Mouse (Mus musculus) ES-E14 (cell line): ENCODE data around the gene Hydin. TPM values are rescaled to one million over a fixed set of nuclear protein-coding genes. Genes with fewer than 3 reads are reported as not detected.
"Not testable (repeated sequence)": the region's sequence is repeated elsewhere in the genome, so short reads cannot be mapped to it uniquely, and the experiment has no call there.

ENCODE experiments used
- DNase-seq: peaks from one replicate; pipeline ENCODE4 v3.0.0-alpha.2; 2013; ENCODE audit warnings: low read depth, low spot score
- H3K27ac ChIP-seq: 2 replicates; pipeline ENCODE4 v1.5.1; 2012; ENCODE audit warnings: low read depth, mild to moderate bottlenecking, low read length, moderate library complexity, mixed read lengths; ENCODE audit not compliant: poor library complexity, insufficient read depth, severe bottlenecking
- H3K36me3 ChIP-seq: 2 replicates; pipeline ENCODE4 v1.6.1; 2012; ENCODE audit warnings: mild to moderate bottlenecking, low read length, moderate library complexity, mixed read lengths; ENCODE audit not compliant: control insufficient read depth, poor library complexity, insufficient read depth, severe bottlenecking
- H3K4me1 ChIP-seq, 2 experiments: fragments of 150-350 bp in 1 of 2; sonication (generic) in 1 of 2; 2 replicates each; pipeline ENCODE4 v1.6.1; 2012; ENCODE audit warnings: low read length in 2 of 2, mild to moderate bottlenecking in 1 of 2, mixed read lengths in 1 of 2; ENCODE audit not compliant: control insufficient read depth in 2 of 2, insufficient read depth in 2 of 2, poor library complexity in 1 of 2
- H3K4me3 ChIP-seq, 2 experiments: fragments of 150-350 bp in 1 of 2; sonication (generic) in 1 of 2; 2 replicates each; pipeline ENCODE4 v1.5.1; 2012; ENCODE audit warnings: low read length in 2 of 2, low read depth in 1 of 2, mild to moderate bottlenecking in 1 of 2, mixed read lengths in 1 of 2; ENCODE audit not compliant: insufficient read depth in 1 of 2, poor library complexity in 1 of 2, severe bottlenecking in 1 of 2
- H3K9ac ChIP-seq: 2 replicates; pipeline ENCODE4 v1.6.1; 2012; ENCODE audit warnings: low read depth, mild to moderate bottlenecking, low read length, mixed read lengths; ENCODE audit not compliant: poor library complexity, insufficient read depth, severe bottlenecking
- H3K9me3 ChIP-seq: fragments of 150-350 bp; sonication (generic); 2 replicates; pipeline ENCODE4 v1.6.1; 2012; ENCODE audit warnings: low read depth, mild to moderate bottlenecking, low read length; ENCODE audit not compliant: control insufficient read depth, insufficient read depth
- CHD2 ChIP-seq: IDR thresholded peaks from 2 replicates; pipeline ENCODE4 v1.6.1; 2014; ENCODE audit warnings: mild to moderate bottlenecking, low read depth, low read length, inconsistent platforms
- HCFC1 ChIP-seq: IDR thresholded peaks from 2 replicates; pipeline ENCODE4 v1.6.1; 2012; ENCODE audit warnings: low read length, inconsistent platforms, borderline replicate concordance; ENCODE audit not compliant: insufficient read depth
- MAFK ChIP-seq: IDR thresholded peaks from 2 replicates; pipeline ENCODE4 v1.6.1; 2014; ENCODE audit warnings: mild to moderate bottlenecking, low read depth, low read length, inconsistent platforms; ENCODE audit not compliant: insufficient read depth
- ZC3H11A ChIP-seq: IDR thresholded peaks from 2 replicates; pipeline ENCODE4 v1.6.1; 2012; ENCODE audit warnings: low read depth, mild to moderate bottlenecking, inconsistent platforms, low read length, borderline replicate concordance
- ZNF384 ChIP-seq: IDR thresholded peaks from 2 replicates; pipeline ENCODE4 v1.6.1; 2012; ENCODE audit warnings: low read depth, low read length, inconsistent platforms
- in situ Hi-C, 2 experiments: fragments of 600-800 bp; cut with MboI; formaldehyde crosslinking; loops; one replicate each; pipeline ENCODE4 v1.15.1; 2025; ENCODE audit warnings: low sequenced_read_pairs in 2 of 2, inconsistent platforms in 1 of 2; ENCODE audit not compliant: unreplicated experiment in 2 of 2
- total RNA-seq: library from RNA; depleted of rRNA; stranded (reverse); fragments of 300-350 nt; gene quantifications from 2 replicates; pipeline ENCODE4 v1.2.3, GENCODE M21; 2012

Gene Hydin
- total RNA-seq, 1 experiment: 1.0 TPM

DNA sequence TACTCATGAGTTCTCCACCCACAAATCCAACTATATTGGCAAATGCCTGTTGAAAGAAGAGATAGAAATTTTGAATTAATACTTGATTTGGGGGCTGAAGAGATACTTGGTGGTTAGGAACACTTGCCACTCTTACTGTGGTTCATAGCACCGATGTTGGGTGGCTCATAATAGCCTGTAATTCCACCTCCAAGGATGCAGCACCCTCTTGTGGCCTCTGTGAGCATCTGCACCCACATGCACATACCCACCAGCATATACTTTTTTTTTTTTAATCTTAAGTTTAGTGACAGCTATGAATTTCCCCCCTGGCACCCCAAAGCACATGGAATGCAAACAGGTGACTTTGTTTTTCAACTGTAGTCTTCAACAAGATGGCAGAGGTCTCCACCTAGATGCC lies 283.6 kb downstream of the Hydin start:
- H3K27ac ChIP-seq: no peak overlapping the region
- H3K4me3 ChIP-seq: no peak overlapping the region
- TF ChIP-seq CHD2: no peak
- TF ChIP-seq ZC3H11A: peak; percentile 92
- peak; percentile 93 for TF ChIP-seq ZNF384
- in situ Hi-C loops: no loop called here
- no peaks in the 10 kb centered on the region for H3K4me1 ChIP-seq
- H3K9me3 ChIP-seq: no peaks in the 10 kb centered on the region
- DNase-seq: peak; percentile 47
- no peak overlapping the region for H3K9ac ChIP-seq
- H3K36me3 ChIP-seq: no peaks in the 10 kb centered on the region

DNA sequence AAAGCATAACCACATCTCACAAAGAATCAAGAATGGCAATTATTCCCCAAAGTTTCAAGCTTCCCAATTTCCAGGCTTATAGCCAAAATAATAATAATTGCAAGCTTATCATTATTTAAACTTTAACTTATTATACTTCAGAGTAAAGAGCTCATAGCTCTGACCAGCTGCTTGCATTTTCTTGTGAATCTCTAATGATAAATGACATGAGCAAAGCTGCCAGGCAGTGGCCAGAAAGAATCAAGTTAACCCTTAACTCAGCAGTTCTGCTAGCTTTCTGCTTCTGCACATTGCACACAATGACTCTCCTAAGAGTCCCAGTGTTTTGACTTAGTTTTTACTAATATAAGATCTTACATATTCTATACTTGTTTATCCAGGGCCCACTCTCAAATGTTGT lies 285.3 kb downstream of the Hydin start:
- H3K4me1 ChIP-seq, H3K36me3 ChIP-seq, H3K9ac ChIP-seq, in situ Hi-C loops, H3K4me3 ChIP-seq, DNase-seq, H3K9me3 ChIP-seq, H3K27ac ChIP-seq: not testable (repeated sequence)

DNA sequence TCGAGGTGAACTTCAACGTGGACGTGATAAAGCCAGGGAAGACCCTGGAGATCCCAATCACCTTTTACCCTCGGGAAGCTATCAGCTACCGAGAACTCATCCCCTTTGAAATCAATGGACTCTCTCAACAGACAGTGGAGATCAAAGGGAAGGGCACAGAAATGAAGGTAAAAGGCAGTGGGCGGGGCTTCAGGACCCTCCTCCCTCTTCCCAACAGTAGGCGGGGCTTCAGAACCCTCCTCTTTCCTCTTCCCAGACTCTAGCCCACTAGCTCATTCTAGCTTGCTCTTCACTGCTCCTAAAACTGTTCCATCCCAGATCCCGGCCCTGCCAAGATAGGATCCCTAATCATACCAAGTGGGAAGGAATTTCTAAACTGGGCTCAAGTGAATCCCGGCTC lies 325.9 kb downstream of the Hydin start:
- Histone ChIP-seq H3K9ac (no peak overlapping the region), H3K4me3 (no peak overlapping the region), H3K36me3 (no peaks in the 10 kb centered on the region), H3K4me1 (no peaks in the 10 kb centered on the region), H3K27ac (no peak overlapping the region), H3K9me3 (no peaks in the 10 kb centered on the region)
- TF ChIP-seq CHD2: no peak
- TF ChIP-seq ZC3H11A: no peak
- TF ChIP-seq ZNF384: no peak
- no peak for TF ChIP-seq HCFC1
- no peak for TF ChIP-seq MAFK
- peak; percentile 41 for DNase-seq
- in situ Hi-C loops: no loop called here

DNA sequence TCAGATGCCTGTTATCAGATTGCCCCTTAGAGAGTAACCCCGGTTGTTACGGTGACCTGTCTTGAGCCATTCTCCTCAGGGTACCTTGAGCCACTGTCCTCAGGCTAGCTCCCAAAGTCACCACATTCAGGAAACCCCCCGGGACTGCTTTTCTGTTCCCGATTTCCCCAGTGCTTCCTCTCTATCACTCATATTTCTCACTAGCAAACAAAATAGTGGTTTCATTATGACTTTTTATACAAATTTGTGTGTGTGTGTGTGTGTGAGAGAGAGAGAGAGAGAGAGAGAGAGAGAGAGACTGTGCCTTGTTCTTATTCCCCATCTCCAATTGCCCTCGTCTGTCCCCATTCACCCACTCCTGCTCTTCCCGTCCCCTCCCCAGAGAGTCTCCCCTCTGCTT lies 327.4 kb downstream of the Hydin start:
- DNase-seq: no peak
- no peak for TF ChIP-seq MAFK
- TF ChIP-seq ZNF384: no peak
- TF ChIP-seq HCFC1: no peak
- no peak for TF ChIP-seq ZC3H11A
- TF ChIP-seq CHD2: no peak
- Histone ChIP-seq H3K4me3 (no peak overlapping the region), H3K9ac (no peak overlapping the region), H3K9me3 (no peaks in the 10 kb centered on the region), H3K27ac (no peak overlapping the region), H3K36me3 (no peaks in the 10 kb centered on the region), H3K4me1 (no peaks in the 10 kb centered on the region)
- in situ Hi-C loops: no loop called here

DNA sequence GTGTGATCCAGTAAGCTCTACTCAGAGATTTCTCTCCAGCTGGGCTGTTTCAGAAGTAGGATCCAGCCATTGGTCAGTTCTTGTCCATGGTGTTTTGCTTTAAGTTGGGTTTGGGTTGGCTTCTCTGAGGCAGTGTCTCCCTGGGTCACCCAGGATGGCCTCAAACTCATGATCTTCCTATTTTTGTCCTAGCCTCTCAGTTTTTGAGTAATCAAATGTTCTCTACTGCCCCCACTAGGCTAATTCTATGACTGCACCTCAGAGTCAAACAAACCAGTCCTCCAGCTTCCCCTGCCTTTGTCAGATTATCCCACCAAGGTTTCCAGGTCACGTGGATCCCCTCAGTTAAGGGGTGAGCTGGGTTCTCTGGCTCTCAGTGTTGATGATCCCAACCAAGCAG lies 337.8 kb downstream of the Hydin start:
- no peak overlapping the region for H3K9ac ChIP-seq
- H3K9me3 ChIP-seq: no peaks in the 10 kb centered on the region
- H3K36me3 ChIP-seq: no peaks in the 10 kb centered on the region
- in situ Hi-C loops: no loop called here
- TF ChIP-seq MAFK (no peak), HCFC1 (no peak), ZNF384 (no peak), ZC3H11A (peak; percentile 14; the same call in 1 of the 2 replicates)
- H3K4me1 ChIP-seq: peaks cover 0 to 6% of the 10 kb centered on the region in 2 experiments; a peak in 2 of 4 replicates
- H3K27ac ChIP-seq: no peak overlapping the region
- DNase-seq: peak; percentile 75
- no peak overlapping the region for H3K4me3 ChIP-seq
